Mouse (Mus musculus) adrenal gland, postnatal 36 days (tissue): ENCODE results near the gene Srgap1. TPM values are rescaled to one million over a fixed set of nuclear protein-coding genes. Genes with fewer than 3 reads are reported as not detected.
A peak's percentile ranks its signal among the peaks of the same experiment; 100 is the strongest.

ENCODE experiments used
- DNase-seq, 2 experiments: peaks; one replicate each; pipeline ENCODE4 v3.0.0; 2021; ENCODE audit warnings: mixed read lengths in 1 of 2
- long read RNA-seq, 2 experiments: library from polyadenylated mRNA; stranded (forward); transcript quantifications; one replicate each; pipeline ENCODE4 v2.0.0; 2021; ENCODE audit warnings: borderline sequencing depth in 2 of 2
- total RNA-seq, 2 experiments: library from RNA; stranded (reverse); gene quantifications; 2 replicates each; pipeline ENCODE4 v1.2.3; 2021

Gene Srgap1
- total RNA-seq: 1 to 10 TPM; 1.9 to 3.5 TPM
- long read RNA-seq, experiment 1, partial matches to known transcripts: 0 of 1 reads
- long read RNA-seq, experiment 1, other reads (novel, unspliced or antisense): 1 of 1 reads
- long read RNA-seq, experiment 2, full-length matches to known transcripts: 1 of 1 reads
- long read RNA-seq, experiment 2, partial matches to known transcripts: 0 of 1 reads
- long read RNA-seq, experiment 2, other reads (novel, unspliced or antisense): 0 of 1 reads

DNA sequence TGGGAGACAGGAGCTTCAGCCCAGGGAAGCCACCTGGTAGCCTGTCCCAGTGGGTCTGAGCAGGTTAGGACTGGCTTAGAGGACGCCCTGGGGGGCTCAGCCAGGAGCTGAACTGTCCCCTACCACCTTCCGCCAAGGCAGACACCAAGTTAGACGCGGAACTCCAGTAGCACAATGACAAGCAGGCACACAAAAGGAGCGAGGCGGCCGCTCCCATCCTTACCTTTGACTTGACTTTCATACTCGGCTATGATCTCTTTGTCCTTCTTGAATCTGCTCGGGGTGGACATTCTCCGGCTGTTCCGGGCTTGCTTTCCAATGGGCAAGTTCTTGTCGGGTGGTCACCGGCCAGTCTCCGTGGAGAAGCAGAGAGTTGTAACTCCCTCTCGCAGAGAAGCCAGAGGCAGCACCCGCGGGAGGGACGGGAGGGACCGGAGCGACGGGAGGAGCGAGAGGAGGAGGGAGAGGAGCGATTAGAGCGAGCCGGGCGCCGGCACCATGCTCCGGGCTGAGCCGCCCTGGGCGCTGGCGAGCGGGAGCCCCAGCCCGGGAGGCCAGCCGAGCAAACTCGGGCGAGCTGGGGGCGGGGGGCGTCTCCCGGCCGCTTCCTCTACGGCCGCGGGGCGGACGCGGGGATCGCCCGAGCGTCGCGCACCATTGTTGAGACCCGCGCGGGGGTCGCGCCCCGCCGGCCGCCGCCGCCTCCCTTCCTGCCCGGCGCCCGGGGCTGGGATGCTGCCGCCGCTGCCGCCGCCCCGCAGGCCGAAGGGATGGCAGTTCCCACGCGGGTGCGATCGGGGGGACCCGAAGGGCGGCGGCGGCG is at the start of gene Srgap1:
TSS of gene Srgap1 (minus strand) at position 412 of the 823 bp plus-strand sequence.
- DNase-seq: peak; percentile 65 to 74

- no peak for DNase-seq
Measured at GRCm38 (mm10) chr10:122096462-122096979, 49.4 kb upstream of the Srgap1 start.

DNA sequence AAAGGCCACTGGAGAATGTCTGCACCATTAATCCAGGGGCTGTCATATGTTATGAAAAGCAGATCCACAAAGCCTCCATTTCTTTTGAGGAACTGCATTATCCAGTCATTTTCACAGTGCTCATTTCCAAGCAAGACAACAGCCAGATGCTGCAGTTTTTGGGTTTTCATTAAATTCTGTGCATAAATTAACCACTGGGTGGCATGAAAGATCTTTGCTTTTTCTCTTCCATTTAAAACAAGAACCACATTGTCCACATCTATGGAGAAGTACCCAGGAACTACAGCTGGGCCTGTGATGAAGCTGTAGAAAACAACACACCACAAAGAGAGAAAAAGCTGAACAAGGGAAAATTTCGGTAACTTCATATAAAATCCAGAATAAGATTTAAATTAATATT is 43.4 kb upstream of the Srgap1 start:
- no peak for DNase-seq

- DNase-seq: no peak
Measured at GRCm38 (mm10) chr10:122081352-122081751, 34.2 kb upstream of the Srgap1 start.

DNA sequence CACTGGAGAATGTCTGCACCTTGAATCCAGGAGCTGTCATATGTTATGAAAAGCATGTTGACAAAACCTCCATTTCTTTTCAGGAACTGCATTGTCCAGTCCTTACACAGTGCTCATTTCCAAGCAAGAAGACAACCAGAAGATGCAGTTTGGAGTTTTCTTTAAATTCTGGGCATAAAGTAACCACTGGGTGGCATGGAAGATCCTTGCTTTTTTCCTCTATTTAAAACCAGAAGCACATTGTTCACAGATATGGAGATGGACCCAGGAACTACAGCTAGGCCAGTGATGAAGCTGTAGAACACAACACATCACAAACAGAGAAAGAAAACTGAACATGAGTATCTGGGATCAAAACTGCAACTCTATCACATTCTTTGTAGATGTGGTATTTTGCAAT is 22.0 kb upstream of the Srgap1 start:
- no peak for DNase-seq

- no peak for DNase-seq
Measured at GRCm38 (mm10) chr10:122055826-122056225, 8.7 kb upstream of the Srgap1 start.

- peak; percentile 39 to 65 for DNase-seq
Measured at GRCm38 (mm10) chr10:122054535-122054934, 7.4 kb upstream of the Srgap1 start.

DNA sequence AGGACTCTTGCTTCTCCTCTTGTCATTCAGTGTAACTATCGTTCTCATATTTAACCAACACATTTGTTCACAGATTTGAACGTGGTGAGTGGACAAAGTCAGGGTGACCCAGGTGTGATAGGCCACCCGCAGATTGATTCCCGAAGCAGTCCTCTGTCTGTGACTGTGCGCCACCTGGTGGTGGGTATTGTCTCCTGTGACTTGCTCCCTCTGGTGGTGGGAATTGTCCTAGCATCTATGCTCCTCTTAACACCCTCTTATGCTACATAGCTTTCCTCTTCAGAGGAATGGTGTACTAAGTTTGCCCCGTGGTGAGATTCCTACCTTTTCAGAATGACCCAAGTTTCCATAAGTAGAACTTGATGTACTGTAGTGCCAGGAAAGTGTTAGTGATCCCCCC is 4.7 kb upstream of the Srgap1 start:
- DNase-seq: peak; percentile 87 to 88

DNA sequence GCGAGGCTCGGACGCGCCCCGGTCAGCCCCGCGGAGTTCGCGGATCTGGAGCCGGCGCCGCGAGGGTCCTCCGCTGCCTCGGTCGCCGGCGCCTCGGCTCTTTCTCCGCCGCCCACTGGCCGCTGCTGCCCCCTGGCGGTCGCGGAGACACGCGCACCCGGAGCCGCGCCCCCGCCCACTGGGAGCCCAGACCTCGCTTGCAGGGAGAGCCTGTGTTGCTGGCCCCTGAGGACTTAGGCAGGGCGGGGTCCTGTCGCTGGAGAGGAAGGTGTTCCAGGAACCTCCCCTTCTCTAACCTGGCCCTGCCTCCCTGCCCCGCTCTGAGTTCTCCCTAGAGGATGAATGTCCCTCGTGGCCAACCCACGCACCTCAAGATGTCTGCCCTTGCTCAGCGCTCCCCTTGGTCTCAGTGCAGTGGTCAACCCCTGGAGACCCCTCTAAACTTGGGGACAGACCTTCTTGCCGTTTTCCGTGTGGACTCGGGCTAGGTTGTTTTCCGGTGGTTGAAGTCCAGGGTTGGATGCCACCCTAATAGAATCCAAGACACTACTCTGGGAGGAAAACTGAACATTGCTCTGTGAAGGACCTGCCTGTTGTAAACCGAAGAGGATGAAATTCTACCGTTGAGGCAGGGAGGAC is 731 bp upstream of the Srgap1 start:
- peak; percentile 89 to 91 for DNase-seq

GRCm38 (mm10) chr10:122046511-122046903 is 608 bp downstream of the Srgap1 start:
- DNase-seq: no peak

GRCm38 (mm10) chr10:122045946-122046345 is 1.2 kb downstream of the Srgap1 start:
- no peak for DNase-seq

DNA sequence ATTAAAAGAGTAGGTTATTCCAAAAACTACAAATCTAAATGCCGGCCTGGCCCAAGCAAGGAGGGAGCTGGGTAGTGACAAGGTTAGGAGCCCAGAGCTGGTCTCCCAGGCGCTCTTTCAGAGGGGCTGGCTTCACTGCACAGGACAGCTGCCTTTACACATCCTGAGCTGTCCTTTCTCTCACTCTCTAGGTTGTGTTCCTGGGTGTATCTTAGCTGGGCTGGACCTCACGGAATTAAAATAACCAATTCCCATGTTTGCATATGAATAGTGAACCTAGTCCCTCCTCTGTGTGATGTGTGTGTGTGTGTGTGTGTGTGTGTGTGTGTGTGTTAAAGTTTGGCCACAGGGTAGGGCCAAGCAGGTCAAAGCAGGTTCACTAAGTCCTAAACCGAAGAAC is 2.2 kb downstream of the Srgap1 start:
- no peak for DNase-seq

DNA sequence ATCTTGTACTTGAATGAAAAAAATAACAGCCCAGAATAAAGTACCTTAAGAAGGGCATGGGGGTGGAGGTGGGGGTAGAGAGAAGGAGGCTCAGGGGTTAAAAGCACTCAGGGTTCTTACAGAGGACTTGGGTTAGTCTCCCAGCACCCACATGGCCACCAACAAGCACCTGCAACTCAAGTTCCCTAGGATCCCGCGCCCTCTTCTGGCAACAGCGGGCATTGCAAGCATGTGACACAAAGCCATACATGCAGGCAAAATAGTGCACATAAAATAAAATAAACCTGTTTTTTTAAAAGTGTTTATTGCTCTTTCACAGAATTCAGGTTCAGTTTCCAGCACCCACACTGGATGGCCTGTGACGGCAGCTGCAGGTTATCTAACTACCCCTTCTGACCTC is 6.7 kb downstream of the Srgap1 start:
- peak in 1 of 2 experiments; percentile 15 for DNase-seq

DNA sequence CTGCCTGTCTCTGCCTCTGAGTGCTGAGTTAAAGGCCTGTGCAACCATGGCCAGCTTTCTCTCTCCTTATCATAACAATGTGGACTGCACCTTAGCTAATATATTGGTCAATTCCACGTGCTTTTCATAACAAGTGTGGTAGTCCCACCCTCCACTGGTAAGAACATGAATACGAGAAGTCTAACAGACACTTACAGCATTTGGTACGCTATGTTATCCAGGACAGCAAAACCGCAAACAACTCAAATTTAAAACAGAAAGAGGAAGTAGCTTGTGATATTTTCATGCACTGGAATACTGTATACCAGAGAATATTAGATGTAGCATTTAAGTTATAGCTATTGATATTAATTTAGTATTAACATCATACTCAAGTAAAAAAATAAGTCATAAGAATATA is 7.5 kb downstream of the Srgap1 start:
- no peak for DNase-seq

DNA sequence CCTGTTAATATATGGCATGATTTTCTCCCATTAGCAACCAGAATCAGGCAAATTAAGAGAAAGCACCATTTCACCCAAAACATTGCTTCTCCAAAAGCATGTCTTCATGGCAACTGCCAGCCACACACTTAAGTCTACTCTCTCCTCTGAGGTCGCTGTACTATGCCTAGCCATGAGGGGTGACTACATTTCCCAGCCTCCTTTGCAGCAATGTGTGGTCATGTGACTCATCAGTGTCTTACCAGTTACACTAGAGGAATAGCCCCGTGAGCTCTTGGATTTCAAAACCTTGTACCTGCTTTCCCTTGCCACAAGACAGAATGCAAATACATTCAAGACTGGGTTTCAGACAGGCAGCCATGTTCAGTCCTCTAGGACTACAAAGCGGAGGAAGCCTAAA is 8.6 kb downstream of the Srgap1 start:
- peak in 1 of 2 experiments; percentile 19 for DNase-seq

DNA sequence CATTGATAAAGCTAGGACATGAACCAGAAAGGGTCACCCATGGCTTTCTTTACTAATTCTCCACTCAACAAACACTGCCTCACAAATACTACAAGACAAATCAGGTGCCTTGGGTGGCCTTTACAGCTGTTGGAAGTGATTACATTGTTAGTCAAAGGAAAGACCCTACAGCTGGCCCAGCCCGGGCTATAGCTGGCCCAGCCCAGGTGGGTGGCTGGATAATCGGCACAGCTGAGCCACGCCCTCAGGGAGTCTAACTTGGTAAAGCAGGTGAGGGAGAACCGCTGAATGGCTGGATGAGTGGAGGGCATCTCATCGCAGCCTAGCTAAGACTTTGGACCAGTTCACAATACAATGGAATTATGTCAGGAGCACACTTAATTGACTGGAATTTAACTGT is 13.8 kb downstream of the Srgap1 start:
- no peak for DNase-seq

DNA sequence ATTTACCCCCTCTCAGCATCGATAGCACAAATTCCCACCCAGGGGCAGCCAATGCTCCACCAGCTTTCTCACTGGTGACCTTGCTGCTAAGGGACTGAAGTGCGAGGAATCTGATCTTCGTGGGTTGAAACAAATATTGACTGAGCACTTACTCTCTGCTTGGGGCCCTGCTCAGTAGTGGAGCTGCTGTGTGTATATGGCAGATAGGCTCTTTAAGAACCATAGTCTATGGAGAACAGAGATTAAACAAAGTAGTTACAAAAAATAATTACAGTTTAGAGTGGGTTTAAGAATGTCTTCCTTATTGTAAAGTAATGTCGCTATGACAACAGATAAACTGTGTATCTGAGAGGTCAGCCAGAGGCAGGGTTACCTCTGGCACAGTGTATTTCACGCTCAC is 16.7 kb downstream of the Srgap1 start:
- no peak for DNase-seq

- DNase-seq: no peak
Measured at GRCm38 (mm10) chr10:122029738-122030137, 17.4 kb downstream of the Srgap1 start.

DNA sequence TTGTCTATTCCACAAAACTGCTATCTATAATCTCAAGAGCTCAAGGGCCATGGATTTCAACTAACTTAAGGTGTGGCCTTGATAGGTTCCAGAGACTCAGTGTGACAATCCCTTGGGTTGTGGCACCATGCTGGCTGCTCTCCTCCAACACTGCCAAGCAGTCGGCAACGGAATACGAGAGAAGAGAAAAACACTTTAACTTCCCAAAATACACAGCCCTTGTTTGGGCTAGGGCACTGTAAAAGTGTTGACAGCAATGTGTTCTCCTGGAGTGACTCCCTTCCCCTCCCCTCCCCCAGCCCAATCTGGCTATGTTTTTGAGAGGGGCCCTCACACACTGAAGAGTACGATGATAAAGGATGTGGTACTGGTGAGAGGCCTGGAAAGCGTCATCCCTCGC is 21.9 kb downstream of the Srgap1 start:
- DNase-seq: no peak

- no peak for DNase-seq
Measured at GRCm38 (mm10) chr10:122020906-122021305, 26.2 kb downstream of the Srgap1 start.

DNA sequence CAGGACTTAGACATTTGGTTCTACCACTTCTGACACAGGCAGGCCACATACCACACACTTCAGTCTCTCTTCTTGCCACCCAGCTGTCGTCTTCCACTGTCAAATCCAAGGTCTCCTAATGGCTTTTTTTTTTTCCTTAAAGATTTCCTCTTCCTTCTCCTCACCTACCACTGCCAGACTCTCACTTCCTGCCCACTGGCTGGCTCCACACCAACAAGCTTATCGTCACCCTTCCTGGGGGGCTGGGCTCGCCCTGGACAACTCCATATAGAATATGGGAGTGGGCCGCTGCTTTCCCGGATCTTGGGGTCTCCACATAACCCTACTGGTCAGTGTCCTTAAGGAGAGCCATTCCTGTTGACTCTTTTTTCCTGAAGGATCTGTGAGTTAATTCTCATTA is 26.9 kb downstream of the Srgap1 start:
- DNase-seq: peak; percentile 23 to 41

- DNase-seq: peak; percentile 20 to 64
Measured at GRCm38 (mm10) chr10:122018594-122019048, 28.5 kb downstream of the Srgap1 start.

DNA sequence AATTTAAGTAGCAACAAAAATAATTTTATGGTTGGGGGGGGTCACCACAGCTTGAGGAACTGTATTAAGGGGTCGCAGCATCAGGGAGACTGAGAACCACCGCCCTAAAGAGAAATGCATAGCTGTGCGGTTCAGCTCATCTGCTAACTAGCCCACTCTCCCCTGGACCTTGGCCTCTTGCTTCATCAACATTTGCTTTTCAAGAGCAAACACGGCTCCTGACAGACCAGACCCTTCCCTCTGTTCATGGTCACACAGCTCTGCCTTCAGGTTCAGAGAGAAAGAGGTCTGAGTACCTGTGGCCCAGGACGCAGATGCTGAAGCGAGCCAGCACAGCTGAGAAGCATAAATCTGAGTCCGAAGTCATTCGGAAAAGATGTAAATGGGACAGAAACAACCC is 29.4 kb downstream of the Srgap1 start:
- no peak for DNase-seq
